Mouse (Mus musculus): ENCODE measurements around the gene Tctn1. TPM values are rescaled to one million over a fixed set of nuclear protein-coding genes. Genes with fewer than 3 reads are reported as not detected.
A peak's percentile ranks its signal among the peaks of the same experiment; 100 is the strongest.

The Tctn1 gene
- polyA plus RNA-seq, 1 experiment from 2014 or later = 7.1 TPM

GRCm38 (mm10) chr5:122245186-122245585, 19.1 kb downstream of the Tctn1 start:
- Histone ChIP-seq H3K9ac (replicated peaks; ENCODE audit: low read depth, low read length) (no peak overlapping the region), H3K27me3 (ENCODE audit: control insufficient read depth, insufficient read depth, low read length) (no peaks in the 10 kb centered on the region), H3K9me3 (ENCODE audit: control insufficient read depth, low read length) (no peaks in the 10 kb centered on the region), H3K36me3 (ENCODE audit: control insufficient read depth, insufficient read depth, low read length) (peaks cover 6% of the 10 kb centered on the region; the same call in 1 of the 2 replicates), H3K4me3 (ENCODE audit: low read depth, low read length) (no peak overlapping the region), H3K4me2 (ENCODE audit: low read depth, low read length) (no peak overlapping the region), H3K27ac (ENCODE audit: low read depth, low read length) (no peak overlapping the region), H3K4me1 (ENCODE audit: control insufficient read depth, insufficient read depth, low read length) (no peaks in the 10 kb centered on the region; the same call in 1 of the 2 replicates)
- ATAC-seq (ENCODE audit: low read depth) = no peak
- 66% methylated on average over 3 of the region's 3 CpGs for WGBS

- no peaks in the 10 kb centered on the region for H3K27me3 ChIP-seq (ENCODE audit: control insufficient read depth, insufficient read depth, low read length)
- WGBS = 61% methylated on average over 17 of the region's 17 CpGs
- no peak overlapping the region for H3K4me2 ChIP-seq (ENCODE audit: low read depth, low read length)
- no peaks in the 10 kb centered on the region for H3K9me3 ChIP-seq (ENCODE audit: control insufficient read depth, low read length)
- H3K4me3 ChIP-seq (ENCODE audit: low read depth, low read length) = no peak overlapping the region
- ATAC-seq (ENCODE audit: low read depth) = no peak
- H3K9ac ChIP-seq (replicated peaks; ENCODE audit: low read depth, low read length) = no peak overlapping the region
- H3K27ac ChIP-seq (ENCODE audit: low read depth, low read length) = peak overlapping the region; percentile 28; the same call in 1 of the 2 replicates
- H3K4me1 ChIP-seq (ENCODE audit: control insufficient read depth, insufficient read depth, low read length) = no peaks in the 10 kb centered on the region; the same call in 1 of the 2 replicates
- H3K36me3 ChIP-seq (ENCODE audit: control insufficient read depth, insufficient read depth, low read length) = peaks cover 6% of the 10 kb centered on the region; the same call in 1 of the 2 replicates
These were observed 20.3 kb downstream of the Tctn1 start for GRCm38 (mm10) chr5:122243781-122244523.

GRCm38 (mm10) chr5:122242521-122243123, 21.6 kb downstream of the Tctn1 start:
- no peak for ATAC-seq (ENCODE audit: low read depth)
- H3K27ac ChIP-seq (ENCODE audit: low read depth, low read length) = no peak overlapping the region
- no peaks in the 10 kb centered on the region for H3K27me3 ChIP-seq (ENCODE audit: control insufficient read depth, insufficient read depth, low read length)
- no peak overlapping the region for H3K4me2 ChIP-seq (ENCODE audit: low read depth, low read length)
- no peak overlapping the region for H3K4me3 ChIP-seq (ENCODE audit: low read depth, low read length)
- peaks cover 6% of the 10 kb centered on the region; the same call in 1 of the 2 replicates for H3K36me3 ChIP-seq (ENCODE audit: control insufficient read depth, insufficient read depth, low read length)
- no peaks in the 10 kb centered on the region; the same call in 1 of the 2 replicates for H3K4me1 ChIP-seq (ENCODE audit: control insufficient read depth, insufficient read depth, low read length)
- 94% methylated on average over 6 of the region's 6 CpGs for WGBS
- H3K9ac ChIP-seq (replicated peaks; ENCODE audit: low read depth, low read length) = no peak overlapping the region
- H3K9me3 ChIP-seq (ENCODE audit: control insufficient read depth, low read length) = no peaks in the 10 kb centered on the region

- Histone ChIP-seq H3K9ac (replicated peaks; ENCODE audit: low read depth, low read length) (no peak overlapping the region), H3K36me3 (ENCODE audit: control insufficient read depth, insufficient read depth, low read length) (peaks cover 6% of the 10 kb centered on the region; the same call in 1 of the 2 replicates), H3K27ac (ENCODE audit: low read depth, low read length) (no peak overlapping the region), H3K9me3 (ENCODE audit: control insufficient read depth, low read length) (no peaks in the 10 kb centered on the region), H3K4me3 (ENCODE audit: low read depth, low read length) (no peak overlapping the region), H3K4me2 (ENCODE audit: low read depth, low read length) (no peak overlapping the region), H3K27me3 (ENCODE audit: control insufficient read depth, insufficient read depth, low read length) (no peaks in the 10 kb centered on the region), H3K4me1 (ENCODE audit: control insufficient read depth, insufficient read depth, low read length) (no peaks in the 10 kb centered on the region; the same call in 1 of the 2 replicates)
- 77% methylated on average over 1 of the region's 1 CpGs for WGBS
- no peak for ATAC-seq (ENCODE audit: low read depth)
These were observed 23.3 kb downstream of the Tctn1 start for GRCm38 (mm10) chr5:122240989-122241388.

GRCm38 (mm10) chr5:122240521-122240920, 23.7 kb downstream of the Tctn1 start:
- peaks cover 6% of the 10 kb centered on the region; the same call in 1 of the 2 replicates for H3K36me3 ChIP-seq (ENCODE audit: control insufficient read depth, insufficient read depth, low read length)
- no peaks in the 10 kb centered on the region for H3K27me3 ChIP-seq (ENCODE audit: control insufficient read depth, insufficient read depth, low read length)
- H3K27ac ChIP-seq (ENCODE audit: low read depth, low read length) = no peak overlapping the region
- no peak overlapping the region for H3K9ac ChIP-seq (replicated peaks; ENCODE audit: low read depth, low read length)
- no peak overlapping the region for H3K4me2 ChIP-seq (ENCODE audit: low read depth, low read length)
- H3K4me1 ChIP-seq (ENCODE audit: control insufficient read depth, insufficient read depth, low read length) = peaks cover under 1% of the 10 kb centered on the region
- ATAC-seq (ENCODE audit: low read depth) = no peak
- H3K4me3 ChIP-seq (ENCODE audit: low read depth, low read length) = no peak overlapping the region
- H3K9me3 ChIP-seq (ENCODE audit: control insufficient read depth, low read length) = no peaks in the 10 kb centered on the region
- 91% methylated on average over 11 of the region's 11 CpGs for WGBS

GRCm38 (mm10) chr5:122239618-122240017, 24.6 kb downstream of the Tctn1 start:
- Histone ChIP-seq H3K4me1 (ENCODE audit: control insufficient read depth, insufficient read depth, low read length) (peaks cover 4% of the 10 kb centered on the region), H3K27ac (ENCODE audit: low read depth, low read length) (no peak overlapping the region), H3K4me2 (ENCODE audit: low read depth, low read length) (no peak overlapping the region), H3K27me3 (ENCODE audit: control insufficient read depth, insufficient read depth, low read length) (no peaks in the 10 kb centered on the region), H3K9ac (replicated peaks; ENCODE audit: low read depth, low read length) (no peak overlapping the region), H3K36me3 (ENCODE audit: control insufficient read depth, insufficient read depth, low read length) (peaks cover 6% of the 10 kb centered on the region; the same call in 1 of the 2 replicates), H3K4me3 (ENCODE audit: low read depth, low read length) (no peak overlapping the region), H3K9me3 (ENCODE audit: control insufficient read depth, low read length) (no peaks in the 10 kb centered on the region)
- WGBS = 92% methylated on average over 7 of the region's 7 CpGs
- ATAC-seq (ENCODE audit: low read depth) = no peak

GRCm38 (mm10) chr5:122237200-122237599, 27.1 kb downstream of the Tctn1 start:
- Histone ChIP-seq H3K36me3 (ENCODE audit: control insufficient read depth, insufficient read depth, low read length) (peaks cover 6% of the 10 kb centered on the region; the same call in 1 of the 2 replicates), H3K4me1 (ENCODE audit: control insufficient read depth, insufficient read depth, low read length) (peaks cover 4% of the 10 kb centered on the region; the same call in 1 of the 2 replicates), H3K9ac (replicated peaks; ENCODE audit: low read depth, low read length) (no peak overlapping the region), H3K27me3 (ENCODE audit: control insufficient read depth, insufficient read depth, low read length) (no peaks in the 10 kb centered on the region), H3K4me3 (ENCODE audit: low read depth, low read length) (no peak overlapping the region), H3K27ac (ENCODE audit: low read depth, low read length) (no peak overlapping the region), H3K9me3 (ENCODE audit: control insufficient read depth, low read length) (no peaks in the 10 kb centered on the region), H3K4me2 (ENCODE audit: low read depth, low read length) (no peak overlapping the region)
- no peak for ATAC-seq (ENCODE audit: low read depth)
- 74% methylated on average over 5 of the region's 5 CpGs for WGBS

GRCm38 (mm10) chr5:122235196-122235836, 28.9 kb downstream of the Tctn1 start:
- Histone ChIP-seq H3K4me3 (ENCODE audit: low read depth, low read length) (no peak overlapping the region), H3K4me1 (ENCODE audit: control insufficient read depth, insufficient read depth, low read length) (peaks cover 4% of the 10 kb centered on the region; the same call in 1 of the 2 replicates), H3K9me3 (ENCODE audit: control insufficient read depth, low read length) (no peaks in the 10 kb centered on the region), H3K27ac (ENCODE audit: low read depth, low read length) (no peak overlapping the region), H3K9ac (replicated peaks; ENCODE audit: low read depth, low read length) (no peak overlapping the region), H3K36me3 (ENCODE audit: control insufficient read depth, insufficient read depth, low read length) (no peaks in the 10 kb centered on the region), H3K27me3 (ENCODE audit: control insufficient read depth, insufficient read depth, low read length) (no peaks in the 10 kb centered on the region), H3K4me2 (ENCODE audit: low read depth, low read length) (no peak overlapping the region)
- ATAC-seq (ENCODE audit: low read depth) = no peak
- 53% methylated on average over 9 of the region's 9 CpGs for WGBS

All from neural tube, embryonic 14.5 days (tissue).